Mouse (Mus musculus): ENCODE measurements at regions not wholly inside any gene's neighbourhood (a gene's known extent, or its start where the extent isn't known, plus 50 kb on each side); places are given as distances from the start of the nearest gene placed in this dataset.
"Not testable (repeated sequence)": the region's sequence is repeated elsewhere in the genome, so short reads cannot be mapped to it uniquely, and the experiment has no call there.

DNA sequence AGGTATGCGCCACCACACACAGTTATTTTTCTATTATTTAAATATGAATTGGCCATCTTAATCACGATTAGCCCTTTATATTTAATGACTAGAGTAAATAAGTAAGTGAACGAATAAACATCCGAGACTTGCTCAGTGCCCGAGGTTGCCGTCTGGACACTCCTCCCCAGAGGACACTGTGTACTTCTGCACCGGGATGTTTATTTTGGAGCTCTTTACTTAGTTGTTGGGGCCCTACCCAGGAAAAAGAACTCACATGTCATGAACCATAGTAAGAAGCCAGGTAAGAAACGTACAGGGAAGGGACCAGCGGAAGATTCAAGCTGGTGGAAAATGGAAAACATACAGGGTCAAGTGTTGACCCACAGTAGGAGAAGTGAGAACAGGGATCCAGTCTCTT, 89.0 kb downstream of the Akr1d1 start:
- no peak for DNase-seq (ENCODE audit: low read depth, low spot score)

DNA sequence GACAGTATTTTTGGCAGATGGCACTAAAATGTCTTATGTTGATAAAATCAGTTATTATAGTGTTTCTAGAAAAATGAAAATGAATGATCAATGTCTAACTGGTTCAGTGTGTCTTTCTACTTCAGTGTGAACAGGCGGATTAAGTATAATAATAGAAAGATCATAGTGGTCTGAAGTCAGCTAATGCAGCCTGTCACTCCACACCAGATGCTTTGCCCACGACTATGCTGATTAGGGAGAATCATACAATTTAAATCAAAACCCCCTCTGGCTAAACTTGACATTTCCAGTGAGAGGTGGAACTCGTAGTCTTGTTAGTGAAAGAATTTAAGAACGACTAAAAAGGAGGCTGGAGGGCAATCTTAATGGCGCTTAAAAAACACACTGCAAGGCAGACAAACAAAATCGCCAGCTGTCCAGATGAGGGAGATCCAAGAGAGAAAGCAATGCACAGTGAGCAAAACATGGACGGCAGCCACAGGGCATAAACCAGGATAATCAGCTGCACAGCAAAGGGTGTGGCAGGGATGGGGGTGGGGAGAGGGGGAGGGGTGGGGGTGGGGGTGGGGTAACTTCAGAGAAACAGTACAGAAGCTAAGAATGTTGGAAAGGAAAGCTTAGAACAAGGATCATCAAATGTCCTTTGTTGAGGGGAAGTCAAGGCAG, 91.5 kb downstream of the Akr1d1 start:
- no peak for DNase-seq (ENCODE audit: low read depth, low spot score)

DNA sequence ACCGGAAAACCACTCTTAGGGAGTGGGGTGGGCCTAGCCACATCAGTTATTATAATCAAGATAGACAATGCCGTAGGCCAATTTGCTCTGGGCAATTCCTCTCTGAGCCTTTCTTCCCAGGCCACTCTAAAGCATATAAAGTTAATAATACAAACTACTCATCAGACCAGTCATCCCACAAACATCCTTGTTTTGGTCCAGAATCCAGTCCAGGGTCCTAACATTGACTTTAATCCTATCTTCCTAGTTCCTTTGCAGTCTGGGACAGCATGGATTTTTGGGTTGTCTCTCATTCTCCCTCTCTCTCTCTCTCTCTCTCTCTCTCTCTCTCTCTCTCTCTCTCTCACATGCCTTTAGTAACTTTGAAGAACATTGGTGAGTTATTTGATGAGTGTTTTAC, 92.3 kb downstream of the Akr1d1 start:
- no peak for DNase-seq (ENCODE audit: low read depth, low spot score)

DNA sequence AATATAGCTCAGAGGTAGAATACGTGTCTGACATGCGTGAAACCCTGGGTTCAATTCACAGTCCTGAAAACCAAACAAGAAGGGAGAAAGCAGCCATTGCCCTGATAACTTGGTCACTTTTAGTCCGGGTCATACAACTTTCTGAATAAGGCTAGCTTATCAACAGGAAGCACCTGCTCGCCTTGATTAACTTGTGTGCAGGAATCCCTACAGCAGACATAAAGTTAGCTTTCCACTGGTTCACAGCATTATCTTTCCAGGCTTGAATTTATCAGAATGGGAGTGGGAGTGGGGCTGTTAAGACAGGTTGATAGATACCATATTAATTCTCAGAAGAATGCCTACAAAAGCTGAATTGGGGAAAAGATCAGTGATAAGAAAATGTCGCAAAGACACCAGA, 97.2 kb downstream of the Akr1d1 start:
- no peak for DNase-seq (ENCODE audit: low read depth, low spot score)

DNA sequence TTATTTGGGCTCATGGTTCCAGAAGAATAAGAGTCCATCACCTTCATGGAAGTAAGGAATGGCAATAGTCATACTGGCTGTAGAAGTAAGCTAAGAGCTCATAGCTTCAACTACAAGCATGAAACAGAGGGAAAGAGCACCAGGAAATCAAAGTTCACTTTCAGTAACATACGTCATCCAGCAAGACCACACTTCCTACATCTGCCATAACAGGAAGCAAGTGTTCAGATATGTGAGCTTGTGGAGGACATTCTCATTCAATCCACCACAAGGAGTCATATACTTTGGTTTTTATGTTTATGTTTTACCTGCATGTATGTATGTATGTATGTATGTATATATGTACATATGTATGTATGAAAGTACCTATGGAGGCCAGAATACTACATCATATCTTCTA, 104.0 kb downstream of the Akr1d1 start:
- no peak for DNase-seq (ENCODE audit: low read depth, low spot score)

DNA sequence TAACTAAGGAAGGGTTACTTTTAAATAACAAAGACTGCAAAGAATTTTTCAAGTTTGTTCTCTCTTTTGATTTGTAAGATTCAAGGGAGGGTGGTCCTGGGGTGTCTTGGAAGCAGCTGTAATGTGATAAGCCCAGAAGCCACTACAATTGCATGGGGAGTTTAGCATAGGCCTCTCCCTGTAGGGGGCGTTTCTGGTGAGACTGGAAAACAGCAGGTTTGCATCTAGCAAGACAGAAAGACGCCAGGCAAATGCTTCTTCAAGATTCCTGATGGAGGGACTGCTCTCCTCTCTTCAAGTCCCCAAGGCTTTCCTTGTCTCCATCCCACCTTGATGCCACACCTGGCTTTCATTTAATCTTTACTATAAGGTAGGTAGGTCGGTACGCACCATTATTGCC, 112.1 kb downstream of the Akr1d1 start:
- DNase-seq (ENCODE audit: low read depth, low spot score), result no peak

DNA sequence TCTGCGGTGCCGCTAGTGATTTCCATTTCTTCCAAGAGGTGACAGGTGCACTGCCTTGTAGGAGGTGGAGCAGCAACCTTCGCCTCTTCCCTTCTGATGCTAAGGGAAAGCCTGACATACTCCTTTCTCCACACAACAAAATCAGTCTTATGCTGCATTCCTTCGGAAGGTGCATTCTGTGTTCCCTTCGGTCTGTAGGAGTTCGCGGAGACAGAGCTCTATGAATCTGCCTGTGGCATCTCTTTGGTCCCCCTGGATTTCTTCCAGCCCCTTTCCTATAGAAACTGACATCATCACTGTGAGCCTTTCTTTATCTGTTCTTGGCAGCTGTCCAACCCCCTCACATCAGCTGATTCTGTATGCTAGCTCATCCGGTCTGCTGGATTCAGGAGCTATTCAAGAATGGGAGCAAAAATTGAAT, 112.7 kb downstream of the Akr1d1 start:
- no peak for DNase-seq (ENCODE audit: low read depth, low spot score)

DNA sequence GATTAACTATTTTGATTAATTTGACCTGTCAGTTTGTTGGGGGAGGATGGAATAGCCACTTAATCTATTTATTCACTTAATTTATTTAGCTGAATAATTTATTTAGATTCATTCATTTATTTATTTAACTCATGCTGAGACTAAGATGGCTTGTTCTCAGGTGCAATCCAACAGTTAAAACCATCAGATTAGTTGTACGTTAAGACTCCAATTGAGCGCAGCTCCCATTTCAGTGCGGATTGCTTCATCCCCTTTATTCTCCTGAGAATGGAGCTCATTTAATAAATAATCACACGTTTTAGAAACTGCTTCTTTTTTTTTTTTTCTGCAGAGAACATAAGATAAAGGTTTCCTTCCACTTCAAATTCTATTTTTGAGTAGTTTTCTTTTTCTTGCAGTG, 113.2 kb downstream of the Akr1d1 start:
- DNase-seq (ENCODE audit: low read depth, low spot score), result no peak

DNA sequence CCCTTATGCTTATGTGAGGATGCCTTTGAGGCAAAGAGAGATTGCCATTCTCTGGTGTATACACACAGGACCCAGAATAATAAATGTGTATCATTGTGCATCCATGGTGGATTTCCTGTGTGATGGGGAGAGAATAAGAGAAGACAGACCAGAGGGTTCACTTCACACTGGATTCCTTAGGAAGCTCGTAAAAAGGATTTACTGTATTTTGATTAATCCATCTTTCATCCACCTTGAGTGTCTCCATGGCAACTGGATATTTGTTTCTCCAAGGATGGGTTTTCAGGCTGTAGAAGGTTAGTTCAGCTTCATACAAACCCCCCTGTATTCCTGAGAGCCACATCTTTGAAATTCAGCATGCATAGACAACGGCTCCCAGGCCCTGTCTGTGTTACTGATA, 113.7 kb downstream of the Akr1d1 start:
- no peak for DNase-seq (ENCODE audit: low read depth, low spot score)

DNA sequence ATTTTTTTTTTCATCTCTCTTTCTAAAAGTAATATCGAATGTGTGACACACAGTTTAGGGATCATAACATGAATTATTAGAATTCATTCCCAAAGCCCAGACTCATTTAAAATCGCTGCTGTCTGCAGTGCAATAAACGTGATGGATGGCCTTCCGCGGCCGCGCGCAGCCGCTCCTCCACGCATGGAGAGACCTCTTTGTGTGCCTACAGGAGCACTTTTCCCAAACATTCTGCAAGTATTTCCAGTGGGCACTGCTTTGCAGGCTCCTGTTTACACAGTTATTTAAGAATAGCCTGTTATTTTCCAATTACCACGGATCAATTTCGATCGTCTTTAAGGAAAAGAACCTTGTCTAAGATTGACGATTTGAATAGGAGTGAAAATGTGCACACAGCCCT, 115.6 kb downstream of the Akr1d1 start:
- no peak for DNase-seq (ENCODE audit: low read depth, low spot score)

DNA sequence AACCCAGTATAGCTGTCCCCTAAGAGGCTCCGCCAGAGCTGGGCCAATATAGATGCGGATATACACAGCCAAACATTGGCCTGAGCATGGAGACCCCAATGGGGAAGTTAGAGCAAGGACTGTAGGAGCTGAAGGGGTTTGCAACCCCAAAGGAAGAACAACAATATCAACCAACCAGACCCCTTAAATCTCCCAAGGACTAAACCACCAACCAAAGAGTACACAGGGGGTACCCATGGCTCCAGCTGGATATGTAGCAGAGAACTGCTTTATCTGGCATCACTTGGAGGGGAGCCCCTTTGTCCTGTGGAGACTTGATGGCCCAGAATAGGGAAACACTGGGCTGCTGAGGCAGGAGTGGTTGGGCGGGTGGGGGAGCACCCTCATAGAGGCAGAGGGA, 127.3 kb downstream of the Akr1d1 start:
- not testable (repeated sequence) for DNase-seq (ENCODE audit: low read depth, low spot score)

DNA sequence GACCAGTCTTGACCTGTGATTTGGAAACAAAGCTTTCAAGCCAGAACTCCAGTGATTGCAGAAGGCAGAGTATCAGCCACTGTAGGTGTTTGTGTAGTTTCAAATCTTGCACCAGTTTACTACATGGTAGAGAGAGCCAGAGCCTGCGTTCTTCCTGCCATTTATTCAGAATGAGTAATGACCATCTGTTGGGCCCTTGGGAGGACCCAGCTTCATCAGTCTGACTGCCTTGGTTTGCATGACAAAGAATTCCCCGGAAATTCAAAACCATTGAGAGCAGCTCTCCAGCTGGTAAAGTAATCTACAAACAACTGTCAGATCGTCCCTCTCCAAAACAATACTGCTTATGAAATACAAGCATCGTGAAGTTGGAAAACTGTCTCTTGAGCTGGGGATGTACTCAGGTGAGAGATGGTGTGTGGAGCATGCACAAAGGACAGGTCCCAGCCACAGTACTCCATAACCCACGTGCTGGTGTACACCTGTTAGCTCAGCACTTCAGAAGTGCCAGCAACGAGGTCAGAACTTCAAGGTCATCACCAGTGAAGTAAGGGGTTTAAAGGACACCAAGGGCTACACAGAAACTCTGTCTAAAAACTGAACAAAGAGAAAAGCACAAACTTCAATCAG, 128.2 kb downstream of the Akr1d1 start:
- DNase-seq (ENCODE audit: low read depth, low spot score), result no peak

DNA sequence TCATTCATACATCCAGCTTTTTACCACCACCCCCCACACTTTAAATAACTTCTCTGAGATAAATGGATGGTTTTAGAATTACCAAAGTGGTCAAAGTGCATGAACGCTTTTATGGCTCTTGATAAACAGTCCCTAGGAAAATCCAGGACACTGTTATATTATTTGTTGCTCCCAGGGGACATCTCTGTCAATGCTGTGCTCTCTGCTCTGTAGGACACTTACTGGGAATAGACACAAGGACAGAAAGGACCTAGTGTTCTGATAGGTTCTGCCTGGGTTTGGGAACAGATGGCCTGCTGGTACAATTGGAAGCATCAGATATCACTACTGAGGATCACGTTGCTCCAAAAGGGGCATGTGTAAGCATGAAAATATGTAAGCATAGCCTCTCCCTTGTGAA, 132.8 kb downstream of the Akr1d1 start:
- no peak for DNase-seq (ENCODE audit: low read depth, low spot score)

DNA sequence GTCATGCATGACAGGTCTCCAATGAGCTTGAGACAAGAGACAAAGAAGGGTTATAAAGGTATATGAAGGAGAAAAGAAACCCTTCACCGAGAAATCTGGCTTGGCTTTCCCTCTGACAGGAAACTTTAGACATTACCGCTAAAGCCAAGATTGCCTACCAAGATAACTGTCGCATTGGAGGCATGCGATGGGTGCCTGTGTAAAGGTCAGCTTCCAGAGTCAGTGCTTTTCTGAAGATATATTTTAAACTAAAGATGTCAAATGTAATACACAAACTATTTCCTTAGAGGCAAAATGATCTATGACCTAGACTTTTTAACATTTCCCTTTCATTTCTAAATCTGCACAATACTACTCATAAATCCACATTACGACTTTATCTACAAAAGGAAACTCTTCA, 135.6 kb downstream of the Akr1d1 start:
- no peak for DNase-seq (ENCODE audit: low read depth, low spot score)

DNA sequence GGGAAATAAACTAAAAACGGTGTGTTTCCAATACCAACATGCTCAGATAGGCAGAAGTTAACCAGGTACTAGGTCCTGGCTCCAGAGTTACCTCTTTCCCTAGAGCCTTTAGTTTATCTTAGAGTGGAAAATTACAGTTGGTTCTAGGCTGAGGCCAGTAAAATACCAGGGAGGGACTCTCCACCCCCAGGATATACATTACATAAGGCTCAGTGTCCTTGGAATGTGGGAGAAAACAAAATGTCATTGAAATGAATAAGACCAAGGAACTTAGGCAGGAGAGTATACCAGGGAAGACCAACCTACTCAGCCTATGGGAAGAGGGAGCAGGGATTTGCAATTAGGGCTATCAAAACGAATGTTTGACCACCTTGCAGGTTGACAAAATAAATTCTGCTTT, 139.4 kb downstream of the Akr1d1 start:
- DNase-seq (ENCODE audit: low read depth, low spot score), result no peak

DNA sequence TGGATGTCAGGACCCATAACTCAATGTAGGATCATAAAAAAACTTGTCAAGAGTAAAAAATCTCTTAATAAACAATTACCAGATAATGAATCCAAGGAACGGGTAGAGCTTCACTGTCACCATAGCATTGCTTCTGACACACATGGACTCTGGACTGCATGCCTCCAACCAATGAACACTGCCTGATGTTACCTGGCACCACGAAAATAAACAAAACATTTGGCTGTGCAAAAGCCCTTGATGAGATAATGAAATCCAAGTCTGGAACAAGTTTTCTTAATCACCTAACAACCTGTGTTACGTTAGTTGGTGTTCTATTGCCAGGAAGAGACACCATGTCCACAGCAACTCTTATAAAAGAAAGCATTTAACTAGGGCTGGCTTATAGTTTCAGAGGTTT, 140.7 kb downstream of the Akr1d1 start:
- DNase-seq (ENCODE audit: low read depth, low spot score), result no peak

DNA sequence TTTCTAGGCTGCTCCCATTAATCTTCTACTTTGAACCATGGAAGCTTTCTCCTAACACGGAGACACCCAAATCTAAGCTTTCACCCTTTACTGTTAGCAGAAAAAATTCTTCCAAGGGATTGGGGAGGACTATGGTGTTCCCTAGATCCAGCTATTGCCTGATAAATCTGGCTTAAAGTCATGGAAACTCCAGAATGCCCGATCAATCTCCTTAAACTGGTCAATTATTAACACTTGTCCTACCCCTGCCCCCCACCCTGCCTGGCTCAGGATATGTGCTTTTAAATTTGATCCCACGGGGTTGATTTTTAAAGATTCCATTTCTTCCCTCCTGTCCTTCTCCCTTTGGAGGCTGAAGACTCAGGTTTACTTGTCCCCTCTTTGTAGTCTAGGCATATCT, 149.9 kb downstream of the Akr1d1 start:
- no peak for DNase-seq (ENCODE audit: low read depth, low spot score)

DNA sequence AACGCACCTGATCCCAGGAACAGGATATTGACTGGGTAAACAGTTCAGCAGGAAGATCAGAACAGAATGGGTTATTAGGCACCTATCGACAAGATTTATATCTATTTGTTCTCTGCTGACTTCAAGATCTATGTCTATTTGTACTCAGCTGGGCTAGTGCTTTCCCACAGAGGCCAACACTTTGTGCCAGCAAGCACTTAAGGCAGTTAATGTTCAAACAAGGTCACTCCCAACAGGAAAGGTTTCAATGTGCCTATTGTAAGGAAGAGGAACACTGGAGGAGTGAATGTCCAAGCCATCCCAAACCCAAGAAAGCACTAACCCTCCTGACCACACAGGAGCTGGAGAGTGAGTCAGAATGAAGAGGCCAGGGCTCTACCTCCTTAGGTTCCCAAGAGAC, 151.4 kb downstream of the Akr1d1 start:
- not testable (repeated sequence) for DNase-seq (ENCODE audit: low read depth, low spot score)

DNA sequence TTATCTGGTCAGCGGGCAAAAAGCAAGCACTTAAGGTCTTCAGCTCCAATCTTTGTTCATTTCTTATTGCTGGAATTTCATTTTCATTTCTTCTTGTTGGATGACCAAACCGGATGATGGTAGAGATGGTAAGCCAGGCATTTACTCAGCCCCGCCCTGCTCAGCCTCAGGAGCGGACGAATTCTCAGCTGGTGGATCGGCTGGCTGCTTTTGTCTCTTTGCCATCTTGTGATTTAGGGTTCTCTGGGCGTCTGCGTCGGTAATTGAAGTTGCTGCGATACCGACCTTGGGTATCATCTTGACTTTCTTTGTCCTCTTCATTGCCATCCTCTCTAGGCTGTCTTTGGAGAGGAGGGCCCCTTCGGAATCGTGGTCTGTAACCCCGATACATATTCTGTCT, 156.1 kb downstream of the Akr1d1 start:
- no peak for DNase-seq (ENCODE audit: low read depth, low spot score)

DNA sequence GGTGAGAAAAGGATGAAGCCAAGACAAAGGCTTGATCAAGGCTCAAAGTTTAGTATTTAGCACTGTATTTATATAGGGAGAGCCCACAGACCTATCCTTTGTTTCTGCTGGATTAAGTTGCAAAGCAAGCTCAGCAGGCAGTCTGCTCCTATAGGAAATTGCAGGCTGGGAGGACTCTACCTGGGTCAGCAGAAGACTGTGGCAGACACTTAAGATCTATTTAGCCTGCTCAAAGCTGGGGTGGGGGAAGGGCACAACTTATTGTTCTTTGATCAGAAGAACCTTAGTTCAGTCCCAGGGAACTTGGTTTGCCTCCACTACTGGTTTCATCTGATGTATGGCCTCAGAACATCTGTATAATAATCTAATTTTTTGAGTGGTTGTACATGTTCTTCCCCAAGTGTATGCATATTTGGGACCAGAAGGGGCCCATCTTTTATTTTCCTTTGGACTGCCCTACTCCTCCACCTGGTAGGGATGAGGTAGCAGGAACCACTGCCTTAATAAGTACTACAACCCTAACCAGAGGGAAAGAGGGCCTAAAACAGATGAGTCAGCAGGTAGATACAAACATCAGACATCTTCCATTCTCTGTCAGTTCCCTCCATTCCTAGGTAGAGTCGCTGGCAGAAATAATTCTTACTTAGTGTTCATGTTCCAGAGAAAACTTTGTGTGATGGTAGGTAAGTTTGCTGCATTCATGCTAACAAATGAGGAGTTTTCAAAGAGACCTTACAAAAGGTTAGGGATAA, 159.1 kb downstream of the Akr1d1 start:
- DNase-seq (ENCODE audit: low read depth, low spot score), result no peak

DNA sequence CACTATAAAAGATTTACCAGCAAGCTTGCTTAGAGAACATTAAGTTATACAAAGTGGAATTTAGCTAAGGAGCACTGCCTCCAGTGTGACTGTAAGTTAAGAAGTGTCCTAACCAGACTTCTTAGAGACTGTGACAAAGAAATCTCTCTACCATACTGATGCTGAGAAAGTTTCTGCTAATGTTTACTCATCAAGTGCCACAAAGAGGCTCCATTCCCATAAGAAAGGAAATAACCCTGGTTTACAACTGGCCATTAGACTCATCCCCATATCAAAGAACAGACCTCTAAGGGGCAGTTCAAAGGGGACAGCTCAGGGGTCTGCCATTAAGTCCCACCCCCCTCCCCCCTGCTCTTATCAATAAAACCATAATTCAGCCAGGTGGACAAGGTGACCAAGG, 159.7 kb downstream of the Akr1d1 start:
- no peak for DNase-seq (ENCODE audit: low read depth, low spot score)

DNA sequence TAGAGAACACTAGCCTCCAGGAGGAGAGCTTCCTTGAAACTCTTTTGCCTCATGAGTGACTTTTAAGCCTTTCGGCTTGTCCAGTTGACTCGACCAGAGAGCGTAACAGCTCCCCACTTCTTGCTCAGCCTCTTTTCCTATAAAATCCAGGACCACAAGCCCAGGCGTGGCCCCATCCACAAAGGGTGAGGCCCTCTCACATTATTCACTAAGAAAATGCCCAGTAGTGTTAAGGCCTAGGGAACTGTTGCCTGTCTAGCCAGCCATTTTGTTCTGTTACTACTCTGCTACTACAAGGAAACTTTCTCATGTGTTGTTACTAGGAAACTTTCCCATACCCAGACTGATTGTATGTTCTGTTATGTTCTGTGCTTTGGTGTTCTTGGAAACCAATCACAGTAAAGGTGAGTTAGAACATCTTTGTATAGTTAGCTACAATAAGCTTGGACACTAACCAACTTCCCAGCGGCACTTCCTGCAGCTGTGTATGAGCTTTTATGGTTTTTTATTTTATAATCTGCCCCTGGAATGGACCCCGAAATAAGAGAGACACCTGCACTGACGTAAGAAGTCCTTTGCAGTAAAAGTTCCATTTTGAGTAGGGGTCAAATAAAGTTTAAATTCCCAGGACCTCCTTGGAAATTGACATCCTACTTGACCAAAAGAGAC, 162.1 kb downstream of the Akr1d1 start:
- no peak for DNase-seq (ENCODE audit: low read depth, low spot score)

DNA sequence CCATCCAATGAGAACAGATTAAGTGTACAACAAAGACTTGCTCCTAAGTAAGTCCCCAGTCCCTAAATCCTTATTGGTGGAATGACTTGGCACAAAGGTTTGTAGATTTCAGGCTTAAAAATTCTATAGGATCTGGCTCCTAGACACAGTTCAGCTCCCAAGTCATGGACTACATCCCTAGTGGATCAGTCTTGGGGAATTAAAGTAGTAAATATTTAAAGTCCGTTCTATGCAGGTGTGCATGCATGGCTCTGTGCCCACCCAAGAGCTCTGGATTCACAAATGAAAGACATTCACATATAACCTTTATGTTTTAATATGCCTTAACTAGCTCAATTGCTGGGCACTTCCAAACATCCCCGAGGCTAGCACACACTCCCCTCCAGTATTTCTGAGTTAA, 162.8 kb downstream of the Akr1d1 start:
- DNase-seq (ENCODE audit: low read depth, low spot score), result no peak
